Mouse (Mus musculus) stomach, embryonic 14.5 days (tissue): ENCODE measurements around the gene Hscb. TPM values are rescaled to one million over a fixed set of nuclear protein-coding genes. Genes with fewer than 3 reads are reported as not detected.
"Not testable (repeated sequence)": the region's sequence is repeated elsewhere in the genome, so short reads cannot be mapped to it uniquely, and the experiment has no call there.

Experiments used
- ATAC-seq: fragments of 200-750 bp; cut with Nextera tagmentation; 2 replicates; pipeline ENCODE4 v1.8.0; 2017; ENCODE audit warnings: low read depth, moderate TSS enrichment; ENCODE audit not compliant: insufficient number of reproducible peaks, insufficient read depth, low FRiP score
- H3K27ac ChIP-seq: fragments of 300-500 bp; sonication (generic); 2 replicates; pipeline ENCODE4 v1.5.1; 2014; ENCODE audit warnings: mild to moderate bottlenecking, low read length, moderate library complexity, mixed read lengths
- H3K27me3 ChIP-seq: fragments of 300-500 bp; sonication (generic); 2 replicates; pipeline ENCODE4 v1.6.1; 2014; ENCODE audit warnings: low read length, control low read depth, mixed read lengths; ENCODE audit not compliant: control insufficient read depth, insufficient read depth
- H3K36me3 ChIP-seq: fragments of 300-500 bp; sonication (generic); 2 replicates; pipeline ENCODE4 v1.6.1; 2014; ENCODE audit warnings: mild to moderate bottlenecking, control low read depth, low read length, moderate library complexity, mixed read lengths; ENCODE audit not compliant: control insufficient read depth, insufficient read depth
- H3K4me1 ChIP-seq: fragments of 300-500 bp; sonication (generic); 2 replicates; pipeline ENCODE4 v1.6.1; 2014; ENCODE audit warnings: low read length, control low read depth, mixed read lengths; ENCODE audit not compliant: control insufficient read depth, insufficient read depth
- H3K4me2 ChIP-seq: fragments of 300-500 bp; sonication (generic); replicated peaks from 2 replicates; pipeline ENCODE4 v1.6.1; 2014; ENCODE audit warnings: low read depth, low read length, control low read depth
- H3K4me3 ChIP-seq: fragments of 300-500 bp; sonication (generic); 2 replicates; pipeline ENCODE4 v1.5.1; 2014; ENCODE audit warnings: low read depth, low read length, control low read depth
- H3K9ac ChIP-seq: fragments of 300-500 bp; sonication (generic); replicated peaks from 2 replicates; pipeline ENCODE4 v1.6.1; 2014; ENCODE audit warnings: low read depth, mild to moderate bottlenecking, control low read depth, low read length, moderate library complexity, mixed read lengths
- H3K9me3 ChIP-seq: fragments of 300-500 bp; sonication (generic); 2 replicates; pipeline ENCODE4 v1.6.1; 2016; ENCODE audit warnings: low read depth, low read length, control low read depth; ENCODE audit not compliant: control insufficient read depth
- WGBS: fragments of 180-500 bp; shearing (Covaris S2); extraction: QIAGEN DNeasy Blood & Tissue Kit; methylation state at CpG from one replicate; pipeline ENCODE4 v1.1.7; 2014; 5-methylcytosine and 5-hydroxymethylcytosine counted together
- polyA plus RNA-seq: library from polyadenylated mRNA; unstranded; fragments of >200 nt; fragmentation: Nextera tagmentation; extraction: Ambion mirVana; gene quantifications from 2 replicates; pipeline ENCODE4 v1.2.1, GENCODE M21; 2014

Hscb gene
- polyA plus RNA-seq = 26.6 and 28.4 TPM in 2 replicates

DNA sequence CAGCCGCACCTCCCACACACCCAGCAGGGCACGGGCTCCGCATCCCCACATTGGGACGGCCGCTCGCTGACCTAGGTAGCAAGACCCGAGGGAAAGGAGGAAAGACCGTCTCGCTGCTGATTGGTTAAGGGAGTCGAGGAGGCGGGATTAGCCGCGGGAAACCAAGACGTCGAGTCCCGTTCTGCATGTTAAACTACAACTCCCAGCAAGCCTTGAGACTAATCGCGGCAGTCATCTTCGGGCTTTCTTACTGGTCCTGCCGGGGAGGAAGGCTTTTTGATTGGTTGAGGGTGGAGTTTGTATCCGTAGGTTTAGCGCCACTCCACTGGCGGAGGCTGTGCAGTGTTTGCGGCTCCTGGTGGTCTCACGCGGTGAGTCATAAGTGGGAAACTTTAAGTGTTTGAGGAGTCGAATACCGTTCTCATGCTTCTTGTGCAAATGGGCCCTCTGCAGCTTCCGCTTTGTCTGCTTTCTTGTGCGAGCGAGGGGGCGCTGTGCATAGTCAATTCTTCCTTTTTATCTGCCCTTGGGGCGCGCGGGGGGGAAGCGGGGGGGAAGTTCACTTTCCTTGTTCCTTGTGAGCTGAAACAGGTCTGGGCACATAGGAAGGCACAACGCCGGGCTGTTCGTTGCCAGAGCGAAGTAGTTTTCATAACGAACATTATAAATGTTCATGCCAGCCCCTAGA is at the start of gene Hscb, which contains the start of gene Chek2:
Gene Hscb, minus strand, starts transcription at position 100 of the 688 bp plus-strand sequence.
Gene Chek2, plus strand, starts transcription at position 302 of the 688 bp plus-strand sequence.
- WGBS = under 1% methylated on average over 41 of the region's 41 CpGs
- Histone ChIP-seq H3K4me3 (peak within 1 kb of the TSS; percentile 68), H3K9me3 (no peaks in the 10 kb centered on the region), H3K9ac (peak within 1 kb of the TSS; percentile 60), H3K36me3 (peaks cover 5% of the 10 kb centered on the region; the same call in 1 of the 2 replicates), H3K27ac (peak within 1 kb of the TSS; percentile 82), H3K27me3 (no peaks in the 10 kb centered on the region), H3K4me1 (peaks cover 7% of the 10 kb centered on the region; the same call in 1 of the 2 replicates), H3K4me2 (peak within 1 kb of the TSS; percentile 83)
- ATAC-seq = peak; percentile 96

DNA sequence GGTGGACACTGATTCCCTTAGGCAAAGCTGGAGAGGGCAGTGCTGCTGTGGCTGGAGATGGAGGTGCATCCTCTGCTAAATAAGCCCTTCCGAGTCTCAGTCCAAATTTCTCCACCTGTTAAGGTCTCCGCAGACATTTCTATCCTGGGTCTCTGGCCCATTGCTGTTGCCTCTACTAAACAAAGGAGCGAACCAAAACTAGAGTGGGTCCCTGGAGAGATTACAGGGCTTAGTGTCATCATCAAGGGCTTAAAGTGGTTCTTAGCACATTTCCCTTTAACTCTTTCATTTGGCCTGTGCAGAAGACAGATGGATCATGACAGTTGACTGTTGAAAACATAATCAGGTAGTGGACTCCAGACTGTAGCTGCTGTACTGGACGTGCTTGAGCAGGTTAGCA is 49.0 kb upstream of the Hscb start:
- no peak overlapping the region for H3K4me2 ChIP-seq
- 85% methylated on average over 4 of the region's 4 CpGs for WGBS
- no peak for ATAC-seq
- no peak overlapping the region for H3K4me3 ChIP-seq
- H3K27me3 ChIP-seq = no peaks in the 10 kb centered on the region
- no peaks in the 10 kb centered on the region for H3K9me3 ChIP-seq
- H3K27ac ChIP-seq = no peak overlapping the region
- H3K36me3 ChIP-seq = peaks cover 10% of the 10 kb centered on the region; the same call in 1 of the 2 replicates
- no peaks in the 10 kb centered on the region for H3K4me1 ChIP-seq
- no peak overlapping the region for H3K9ac ChIP-seq

DNA sequence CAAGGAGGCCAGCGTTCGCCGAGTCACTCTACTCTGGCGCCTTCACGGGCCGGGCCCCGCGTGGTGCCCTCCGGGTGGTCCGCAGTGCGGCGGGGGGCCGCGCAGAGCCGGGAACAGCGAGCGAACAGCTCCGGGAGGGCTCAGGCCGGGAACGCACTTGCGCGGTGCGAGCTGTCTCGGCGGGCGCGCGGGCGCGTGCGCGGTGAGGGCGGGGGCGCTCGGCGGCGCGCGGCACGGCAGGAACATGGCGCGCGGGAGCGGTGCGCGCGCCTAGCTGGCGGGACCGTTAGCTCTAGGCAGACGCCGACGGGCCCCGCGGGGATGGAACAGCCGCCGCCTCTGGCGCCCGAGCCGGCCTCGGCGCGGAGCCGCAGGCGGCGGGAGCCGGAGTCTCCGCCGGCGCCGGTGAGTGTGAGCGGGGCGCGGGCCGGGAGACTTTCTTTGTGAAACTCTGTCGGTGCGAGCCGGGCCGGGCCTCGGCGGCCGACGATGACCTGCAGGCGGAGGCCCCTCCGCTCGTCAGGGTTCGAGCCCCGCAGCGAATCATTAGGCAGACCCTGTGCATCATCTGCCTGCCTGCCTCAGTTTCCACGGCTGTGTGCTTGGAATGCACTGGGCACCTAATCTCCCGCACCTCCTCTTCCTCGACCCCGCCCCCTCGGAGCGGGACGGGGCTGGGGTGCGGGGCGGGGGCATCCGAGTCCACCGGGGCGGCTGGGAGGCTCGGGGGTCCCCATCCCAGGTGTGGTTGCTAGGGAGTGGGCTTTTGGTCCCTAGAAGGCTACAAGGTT is 40.2 kb upstream of the Hscb start, which contains the start of gene Ttc28:
Gene Ttc28, plus strand, starts transcription at position 220 of the 791 bp plus-strand sequence.
- no peaks in the 10 kb centered on the region for H3K9me3 ChIP-seq
- H3K9ac ChIP-seq = peak within 1 kb of the TSS; percentile 67
- H3K4me2 ChIP-seq = peak within 1 kb of the TSS; percentile 80
- H3K27me3 ChIP-seq = no peaks in the 10 kb centered on the region
- 0 out of 2 replicates have a peak, but pooled peaks cover 5% of the 10 kb centered on the region for H3K4me1 ChIP-seq
- under 1% methylated on average over 94 of the region's 101 CpGs for WGBS
- no peaks in the 10 kb centered on the region; the same call in 1 of the 2 replicates for H3K36me3 ChIP-seq
- peak within 1 kb of the TSS; percentile 53 for H3K27ac ChIP-seq
- peak within 1 kb of the TSS; percentile 62 for H3K4me3 ChIP-seq
- peak; percentile 88 for ATAC-seq

DNA sequence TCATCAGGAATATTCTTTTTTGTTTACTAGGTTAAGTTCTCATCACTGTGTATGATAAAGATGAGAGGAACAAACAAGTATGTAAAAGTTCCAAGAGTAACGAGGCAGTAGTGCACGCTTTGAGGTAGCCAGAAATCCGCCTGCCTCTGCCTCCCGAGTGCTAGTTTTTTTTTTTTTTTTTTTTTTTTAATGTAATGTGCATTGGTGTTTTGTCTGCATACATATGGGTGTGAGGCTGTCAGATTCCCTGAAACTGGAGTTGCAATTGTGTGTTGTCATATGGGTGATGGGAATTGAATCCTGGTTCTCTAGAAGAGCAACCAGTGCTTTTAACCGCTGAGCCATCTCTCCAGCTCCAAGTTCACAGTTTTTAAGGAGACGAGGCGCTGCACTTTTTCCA is 39.5 kb upstream of the Hscb start:
- ATAC-seq = no peak
- H3K4me3 ChIP-seq = peak overlapping the region; percentile 62
- H3K36me3 ChIP-seq = no peaks in the 10 kb centered on the region; the same call in 1 of the 2 replicates
- H3K9me3 ChIP-seq = no peaks in the 10 kb centered on the region
- WGBS = 58% methylated on average over 7 of the region's 7 CpGs
- H3K4me2 ChIP-seq = peak overlapping the region; percentile 80
- no peaks in the 10 kb centered on the region for H3K27me3 ChIP-seq
- peak overlapping the region; percentile 53; the same call in 1 of the 2 replicates for H3K27ac ChIP-seq
- peak overlapping the region; percentile 67 for H3K9ac ChIP-seq
- 0 out of 2 replicates have a peak, but pooled peaks cover 5% of the 10 kb centered on the region for H3K4me1 ChIP-seq

DNA sequence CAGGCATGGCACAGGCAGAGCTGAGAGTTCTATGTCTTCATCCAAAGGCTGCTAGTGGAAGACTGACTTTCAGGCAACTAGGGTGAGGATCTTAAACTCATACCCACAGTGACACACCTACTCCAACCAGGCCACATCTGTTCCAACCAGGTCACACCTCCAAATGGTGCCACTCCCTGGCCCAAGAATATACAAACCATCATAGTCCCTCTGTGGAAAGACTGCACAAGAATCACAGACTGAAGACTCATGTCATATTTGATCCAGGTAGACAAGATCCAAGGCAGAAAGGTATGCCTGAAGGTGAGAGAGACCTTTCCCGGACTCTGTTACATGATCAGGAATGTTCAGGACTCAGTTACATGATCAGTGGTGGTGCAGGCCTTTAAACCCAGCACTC is 38.9 kb upstream of the Hscb start:
- H3K27me3 ChIP-seq, H3K4me2 ChIP-seq, H3K36me3 ChIP-seq, H3K9me3 ChIP-seq, ATAC-seq, H3K9ac ChIP-seq, H3K4me1 ChIP-seq, H3K4me3 ChIP-seq, H3K27ac ChIP-seq: not testable (repeated sequence)
- WGBS = 94% methylated on average over 1 of the region's 1 CpGs

DNA sequence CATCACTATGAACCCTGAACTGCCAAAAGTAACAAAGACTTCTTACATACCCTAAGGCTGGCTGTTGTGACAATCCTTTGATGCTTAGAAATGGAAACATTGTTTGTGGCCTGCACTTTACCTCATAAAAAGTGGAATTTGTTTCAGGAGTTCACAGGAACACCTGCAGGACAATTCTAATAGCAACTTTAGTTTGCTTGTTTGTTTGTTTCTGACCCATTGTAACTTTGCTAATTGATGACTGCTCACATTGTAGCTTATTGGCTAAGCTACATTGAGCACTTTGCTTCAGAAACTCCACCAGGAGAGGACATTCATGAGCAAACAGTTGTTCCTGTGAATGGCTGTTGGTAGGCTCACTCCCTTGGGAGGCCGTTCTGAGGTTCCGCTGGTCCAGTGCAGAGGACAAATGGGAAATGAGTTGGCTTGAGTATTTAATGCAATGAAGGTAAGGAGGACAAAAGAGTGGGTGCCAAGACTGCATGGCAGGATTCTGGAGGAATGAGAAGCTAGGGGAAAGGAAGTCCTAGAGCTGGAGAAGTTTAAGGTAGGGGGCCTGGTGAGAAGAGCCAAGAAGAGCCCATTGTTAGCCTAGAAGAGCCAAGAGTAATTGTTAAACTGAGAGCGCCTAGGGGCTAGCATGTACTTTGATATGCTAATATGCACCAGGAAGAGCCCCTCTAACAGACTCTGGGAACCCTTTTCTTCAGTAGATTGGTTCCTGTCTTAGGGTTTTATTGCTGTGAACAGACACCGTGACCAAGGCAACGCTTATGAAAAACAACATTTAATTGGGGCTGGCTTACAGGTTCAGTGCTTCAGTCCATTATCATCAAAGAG is 38.3 kb upstream of the Hscb start:
- ATAC-seq = no peak

DNA sequence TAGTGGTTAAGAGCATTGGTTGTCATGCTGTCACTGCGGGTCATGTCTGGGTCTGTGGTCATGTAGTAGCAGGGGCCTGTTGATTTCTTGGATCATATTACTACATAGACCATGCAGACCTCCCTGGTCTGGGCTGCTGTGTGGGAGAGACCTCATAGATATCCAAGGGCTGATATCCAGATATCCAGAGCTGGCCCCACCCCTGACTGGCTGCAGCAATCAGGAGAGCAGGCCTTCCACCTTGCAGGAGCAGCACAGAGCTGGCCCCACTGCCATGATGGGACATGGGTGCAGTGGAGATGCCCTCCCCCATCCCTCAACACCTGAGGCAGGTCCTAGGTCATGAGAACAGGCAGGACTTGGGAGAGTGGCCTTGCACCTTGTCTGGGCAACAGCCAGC is 35.7 kb upstream of the Hscb start:
- WGBS = 88% methylated on average over 1 of the region's 1 CpGs
- Histone ChIP-seq H3K9me3 (no peaks in the 10 kb centered on the region), H3K9ac (no peak overlapping the region), H3K4me3 (no peak overlapping the region), H3K27ac (no peak overlapping the region; the same call in 1 of the 2 replicates), H3K4me2 (no peak overlapping the region), H3K4me1 (peaks cover 5% of the 10 kb centered on the region; the same call in 1 of the 2 replicates), H3K27me3 (no peaks in the 10 kb centered on the region), H3K36me3 (peaks cover 9% of the 10 kb centered on the region; the same call in 1 of the 2 replicates)
- no peak for ATAC-seq

More for the DNA sequence above, 38.3 kb upstream of the Hscb start:
- Histone ChIP-seq H3K9ac (no peak overlapping the region), H3K4me2 (no peak overlapping the region), H3K4me1 (0 out of 2 replicates have a peak, but pooled peaks cover 5% of the 10 kb centered on the region), H3K27ac (no peak overlapping the region), H3K4me3 (no peak overlapping the region), H3K9me3 (no peaks in the 10 kb centered on the region), H3K27me3 (no peaks in the 10 kb centered on the region), H3K36me3 (peaks cover 5% of the 10 kb centered on the region; the same call in 1 of the 2 replicates)
- 91% methylated on average over 5 of the region's 5 CpGs for WGBS
